ENCODE assay signal across 11 mouse cellular contexts in the genomic region with DNA sequence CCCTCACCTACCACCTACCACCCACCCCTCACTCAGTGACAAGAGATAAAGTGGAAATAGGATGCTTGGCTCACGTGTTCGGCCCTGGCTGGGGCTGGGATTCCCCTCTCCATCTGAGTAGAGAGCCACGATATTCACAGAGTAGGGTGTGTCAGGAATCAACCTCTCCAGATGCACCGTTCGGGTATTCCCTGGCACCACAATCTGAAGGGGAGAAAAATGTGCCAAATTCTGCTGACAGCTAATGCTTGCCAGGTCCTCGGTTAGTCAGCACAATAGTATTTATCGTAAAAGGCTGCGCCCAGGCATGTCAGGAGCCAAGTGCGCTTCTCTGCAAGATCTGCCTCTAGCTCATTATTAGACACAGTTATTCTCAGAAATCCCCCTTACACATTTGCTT.
DNase-seq lines count a peak whose midpoint lies in the region.
"Had no signal": no experiment of that assay in that cellular context is flagged by ENCODE, and none has a peak within 500 bp of the region (broad histone marks: within the 10 kb centered on the region; RNA-seq: fewer than 3 reads in every experiment).

No protein-coding gene starts in this region.

- peak; percentile 9 to 36 for DNase-seq in heart, adult 18-20 months
- no peak for DNase-seq in heart, adult 8-10 months (ENCODE audit: low spot score)
- DNase-seq in 3134 (ENCODE audit: extremely low read depth, insufficient read length, low spot score) (peak; percentile 68), liver (no peak)
- DNase-seq in Muller cell, postnatal 12 days (ENCODE audit: inconsistent ontology term): peak; percentile 73
- peak; percentile 52 to 59 for DNase-seq in heart, postnatal 10 days
- DNase-seq in retina, embryonic 14.5 days (ENCODE audit: low spot score): no peak
- DNase-seq: adrenal gland, postnatal 10 days; kidney, adult 18-20 months; liver, postnatal 0 days; thymus, postnatal 25 days had no signal

- intact Hi-C loops in heart, postnatal 10 days (cut with DNase I): no loop called here

Comparison
In these comparisons a context has a peak if more than half of its experiments do, and no peak if none do; other contexts are left out.
1. DNase-seq: peak in heart, adult 18-20 months (2 of 2), 3134 (single experiment), Muller cell, postnatal 12 days (single experiment) and heart, postnatal 10 days (2 of 2); none in heart, adult 8-10 months (single experiment), retina, embryonic 14.5 days (single experiment) and liver (single experiment).